Mouse (Mus musculus) heart, adult 2 months (tissue): ENCODE results near the gene Tmem247.

ENCODE experiments used
- CTCF ChIP-seq: fragments of 200-600 bp; IDR thresholded peaks from 2 replicates; pipeline ENCODE4 v1.8.1; 2022; ENCODE audit warnings: antibody characterized with exemption, mild to moderate bottlenecking, moderate library complexity
- EP300 ChIP-seq: fragments of 200-500 bp; IDR thresholded peaks from 2 replicates; pipeline ENCODE4 v1.6.1; 2011; ENCODE audit warnings: low read depth, low read length, control low read depth; ENCODE audit not compliant: insufficient read depth
- POLR2A ChIP-seq: fragments of 200-500 bp; IDR thresholded peaks from 2 replicates; pipeline ENCODE4 v1.6.1; 2011; ENCODE audit warnings: mild to moderate bottlenecking, low read depth, low read length, control low read depth; ENCODE audit not compliant: insufficient read depth

- TF ChIP-seq CTCF (no peak), POLR2A (no peak), EP300 (no peak)
Observed at GRCm38 (mm10) chr17:86924679-86925078, 7.5 kb downstream of the Tmem247 start.
